Mouse (Mus musculus) layer of hippocampus, adult 9-10 months (tissue): ENCODE measurements around the gene Ano3.
"Not testable (repeated sequence)": the region's sequence is repeated elsewhere in the genome, so short reads cannot be mapped to it uniquely, and the experiment has no call there.

Source experiments
- DNase-seq: peaks from one replicate; pipeline ENCODE4 v3.0.0; 2022; ENCODE audit warnings: low spot score

The Ano3 gene

DNA sequence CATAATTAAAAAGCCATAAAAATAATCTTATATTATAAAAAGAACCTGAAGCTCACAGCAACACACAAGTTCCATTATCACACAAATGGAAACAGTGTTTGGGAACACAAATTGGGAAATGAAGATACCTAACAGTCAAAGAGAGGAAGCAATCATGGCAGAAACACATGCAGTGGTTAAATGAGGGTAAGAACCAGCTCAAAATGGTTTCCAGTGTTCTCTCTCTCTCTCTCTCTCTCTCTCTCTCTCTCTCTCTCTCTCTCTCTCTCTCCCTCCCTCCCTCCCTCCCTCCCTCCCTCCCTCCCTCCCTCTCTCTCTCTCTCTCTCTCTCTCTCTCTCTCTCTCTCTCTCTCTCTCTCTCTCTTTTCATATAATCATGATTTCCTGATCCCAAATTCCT, at the start of gene Ano3:
Ano3 (minus strand) TSS at position 101 of the 400 bp plus-strand sequence.
- not testable (repeated sequence) for DNase-seq

DNA sequence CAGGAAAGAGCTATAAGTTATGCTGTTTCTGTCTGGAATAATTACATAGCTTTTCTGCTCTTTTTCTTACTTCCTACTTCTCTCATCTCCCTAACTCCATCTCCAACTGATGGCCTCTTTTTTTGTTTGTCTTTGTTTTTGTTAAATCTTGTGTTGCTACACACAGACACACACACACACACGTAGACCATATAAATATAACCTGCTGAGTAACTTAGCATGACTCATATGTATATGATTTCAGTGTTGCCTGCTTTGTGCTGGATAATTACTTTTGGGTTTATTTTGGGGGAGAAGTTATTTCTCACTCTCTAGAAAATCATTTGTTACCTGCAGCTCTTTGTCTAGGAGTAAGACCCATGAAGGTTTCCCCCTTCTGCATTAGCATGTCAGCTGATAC, 39.3 kb upstream of the Ano3 start:
- DNase-seq, result no peak

GRCm38 (mm10) chr2:110989539-110989938, 38.8 kb upstream of the Ano3 start:
- DNase-seq, result no peak

GRCm38 (mm10) chr2:110985853-110986271, 35.1 kb upstream of the Ano3 start:
- DNase-seq, result no peak

DNA sequence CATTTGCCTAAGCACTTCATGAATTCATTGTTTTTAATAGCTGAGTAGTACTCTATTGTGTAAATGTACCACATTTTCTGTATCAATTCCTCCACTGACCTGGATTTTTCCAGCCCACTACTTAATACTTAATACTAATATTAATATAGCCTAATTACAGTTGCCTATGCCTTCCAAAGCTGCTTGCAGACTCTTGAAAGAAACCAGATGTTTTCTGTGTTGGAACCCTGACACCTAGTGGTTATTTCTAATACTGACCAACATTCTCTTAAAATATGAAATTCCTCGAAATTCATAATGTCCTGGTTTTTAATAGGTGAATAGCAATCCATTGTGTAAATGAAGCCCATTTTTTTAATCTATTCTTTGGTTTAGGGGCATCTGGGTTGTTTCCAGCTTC, 31.0 kb upstream of the Ano3 start:
- DNase-seq, result no peak

GRCm38 (mm10) chr2:110979610-110980009, 28.9 kb upstream of the Ano3 start:
- DNase-seq, result no peak

DNA sequence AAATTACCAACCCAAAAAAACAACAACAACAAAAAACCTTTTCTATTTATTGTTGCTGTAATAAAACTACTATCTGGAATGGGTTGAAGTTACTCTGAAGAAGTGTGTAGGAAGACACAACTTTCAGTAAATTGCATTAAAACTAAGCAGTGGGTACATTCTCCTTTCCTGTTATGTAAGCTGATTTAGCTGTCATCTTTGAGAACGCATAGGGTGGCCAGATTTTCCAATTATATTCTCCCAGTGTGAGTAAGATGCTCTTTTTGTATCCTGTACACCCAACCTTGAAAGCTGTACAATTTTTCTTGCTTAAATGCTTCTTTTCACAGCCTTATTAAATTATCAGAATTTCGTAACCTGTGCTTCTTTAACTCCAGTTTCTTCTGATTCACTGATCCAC, 26.1 kb upstream of the Ano3 start:
- no peak for DNase-seq

- no peak for DNase-seq
Measured at GRCm38 (mm10) chr2:110970158-110970557, 19.4 kb upstream of the Ano3 start.

- DNase-seq, result no peak
Measured at GRCm38 (mm10) chr2:110965398-110965797, 14.7 kb upstream of the Ano3 start.

DNA sequence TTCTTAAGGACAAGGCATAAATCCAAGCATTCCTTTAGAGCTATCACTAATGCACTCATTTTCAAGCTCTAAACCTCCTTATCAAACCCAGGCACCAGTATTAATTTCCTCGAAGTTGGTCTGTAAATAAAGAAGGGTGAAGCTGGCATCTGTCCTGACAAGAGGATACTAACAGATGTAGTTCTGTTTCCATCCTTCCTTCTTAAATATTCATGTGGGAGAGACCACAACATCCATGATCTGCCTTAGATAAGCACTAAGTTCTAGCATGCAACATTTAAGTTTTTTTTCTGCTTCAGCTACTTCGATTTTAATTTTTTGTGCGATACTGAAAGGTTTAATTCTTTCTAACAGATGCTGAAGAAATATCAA, 305 bp downstream of the Ano3 start:
- DNase-seq, result no peak

GRCm38 (mm10) chr2:110949679-110950431, 868 bp downstream of the Ano3 start:
- DNase-seq, result peak; percentile 8

GRCm38 (mm10) chr2:110945171-110945570, 5.6 kb downstream of the Ano3 start:
- no peak for DNase-seq

GRCm38 (mm10) chr2:110935691-110936090, 15.0 kb downstream of the Ano3 start:
- no peak for DNase-seq

DNA sequence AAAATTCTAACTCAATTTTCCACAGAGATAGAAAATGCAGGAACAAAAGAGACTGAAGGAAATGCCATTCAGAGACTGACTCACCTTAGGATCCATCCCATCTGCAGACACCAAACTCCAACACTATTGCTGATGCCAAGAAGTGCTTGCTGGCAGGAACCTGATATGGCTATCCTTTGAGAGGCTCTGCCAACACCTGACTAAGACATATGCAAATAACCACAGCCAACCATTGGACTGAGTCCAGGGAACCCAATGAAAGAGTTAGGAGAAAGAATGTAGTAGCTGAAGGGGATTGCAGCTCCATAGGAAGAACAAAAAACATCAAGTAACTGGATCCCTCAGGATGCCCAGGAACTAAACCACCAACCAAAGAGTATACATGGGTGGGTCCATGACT, 21.6 kb downstream of the Ano3 start:
- DNase-seq, result no peak

- DNase-seq, result no peak
Measured at GRCm38 (mm10) chr2:110909506-110909905, 41.2 kb downstream of the Ano3 start.

- DNase-seq, result peak; percentile 11
Measured at GRCm38 (mm10) chr2:110906473-110906872, 44.2 kb downstream of the Ano3 start.

DNA sequence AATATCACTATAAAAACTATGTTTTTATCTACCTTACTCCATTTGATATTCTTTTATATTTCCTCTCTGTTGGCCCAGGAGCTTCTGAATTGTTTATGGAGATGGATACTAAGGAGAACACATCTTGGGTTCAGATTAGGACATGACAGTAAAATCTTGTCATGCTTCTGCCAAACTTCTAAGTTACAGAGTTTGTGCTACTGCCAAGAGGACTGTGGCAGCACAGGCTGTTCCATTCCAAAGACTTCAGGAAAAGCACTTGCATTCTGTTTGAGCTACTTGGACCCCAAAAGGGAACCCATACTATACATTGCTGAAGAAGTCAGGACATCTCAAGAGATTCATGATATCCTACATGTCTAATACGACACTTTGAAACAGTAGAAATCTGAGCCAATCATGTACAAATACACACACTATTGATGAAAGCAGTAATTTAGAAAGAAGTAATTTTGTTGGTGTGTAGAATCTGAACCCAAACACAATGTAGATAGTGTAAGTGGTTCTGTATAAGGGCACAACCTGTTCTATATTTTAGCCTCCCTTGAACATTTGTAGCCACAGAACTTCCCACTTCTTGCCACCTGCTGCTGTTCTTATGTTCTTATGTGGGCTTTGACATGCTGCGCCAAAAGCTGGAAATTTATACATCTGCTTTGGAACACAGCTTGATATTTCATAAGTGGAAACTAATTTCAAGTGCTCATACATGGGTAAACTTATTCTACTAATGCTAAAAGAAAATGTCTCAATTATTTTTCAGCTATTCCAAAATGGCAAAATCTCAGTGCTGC, 54.0 kb downstream of the Ano3 start:
- peak; percentile 37 for DNase-seq

DNA sequence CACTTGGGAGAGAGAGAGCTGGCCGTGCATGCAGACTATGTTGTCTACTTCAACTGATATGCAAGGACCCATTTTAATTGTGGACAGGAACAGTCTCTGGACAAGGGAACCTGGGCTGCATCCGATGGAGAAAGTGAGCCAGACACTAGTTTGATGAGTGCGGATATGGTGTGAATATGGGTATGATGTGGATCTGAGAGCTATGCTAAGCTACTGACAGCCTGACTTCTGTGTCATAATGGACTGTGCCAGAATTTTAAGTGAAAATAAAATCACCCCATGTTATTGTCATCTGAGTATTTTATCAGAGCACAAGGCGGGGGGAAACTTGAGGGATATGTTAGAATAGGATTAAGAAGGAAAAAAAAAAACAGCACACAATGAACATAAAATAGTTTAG, 79.1 kb downstream of the Ano3 start:
- DNase-seq, result no peak

DNA sequence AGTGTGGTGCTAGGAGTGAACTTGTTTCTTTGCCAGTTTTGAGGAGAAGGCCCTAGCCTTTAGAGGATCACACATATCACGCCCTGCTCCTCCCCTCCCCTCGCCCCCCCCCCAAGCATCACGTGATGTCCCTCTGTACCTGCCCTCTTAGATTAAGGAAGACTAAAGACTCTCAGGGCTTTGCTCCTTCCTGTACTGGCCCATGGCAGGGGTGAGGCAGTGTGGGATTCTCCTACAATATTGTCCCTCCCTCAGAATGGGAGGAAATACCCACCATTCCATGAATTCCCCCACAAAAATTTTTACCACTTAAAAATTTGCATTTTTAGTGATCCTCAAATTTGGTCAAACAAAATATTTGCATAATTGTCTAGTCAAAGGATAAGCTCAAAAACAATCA, 85.1 kb downstream of the Ano3 start:
- no peak for DNase-seq

DNA sequence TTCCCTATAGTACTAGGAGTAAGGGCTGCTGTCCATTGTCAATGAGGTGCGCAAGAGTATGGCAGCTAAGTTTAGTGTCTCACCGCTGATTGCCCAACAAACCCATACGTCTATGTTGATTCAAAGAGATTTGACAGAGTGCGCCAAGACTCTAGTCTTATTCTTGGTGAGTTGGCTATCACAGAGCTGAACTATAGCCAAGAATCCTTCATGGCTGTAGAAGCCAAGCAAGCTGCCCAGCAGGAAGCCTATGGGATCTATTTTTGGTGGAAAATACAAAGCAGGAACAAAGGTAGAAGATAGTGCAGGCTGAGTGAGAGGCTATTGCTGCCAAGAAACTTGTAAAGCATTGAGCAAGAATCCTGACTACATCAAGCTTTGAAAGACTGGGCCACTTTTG, 87.3 kb downstream of the Ano3 start:
- DNase-seq, result no peak

GRCm38 (mm10) chr2:110839559-110840243, 111.0 kb downstream of the Ano3 start:
- no peak for DNase-seq

DNA sequence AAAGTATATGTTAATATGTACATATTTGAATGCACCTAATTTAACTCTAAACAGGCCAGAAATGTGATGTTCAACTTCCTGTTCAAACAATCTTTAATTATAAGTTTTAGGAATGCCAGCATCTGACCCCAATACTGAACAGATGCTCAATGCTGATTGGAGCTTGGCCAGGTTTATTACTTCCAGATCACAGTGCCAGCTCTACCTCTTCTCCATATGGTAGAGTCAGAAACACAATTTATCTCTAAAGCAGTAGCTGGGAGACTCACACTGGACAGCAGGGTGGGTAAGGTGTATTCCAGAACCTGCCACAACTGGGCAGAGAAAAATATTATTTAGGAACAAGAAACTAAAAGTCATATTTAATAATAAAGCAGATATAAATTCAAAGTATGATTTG, 134.5 kb downstream of the Ano3 start:
- no peak for DNase-seq

DNA sequence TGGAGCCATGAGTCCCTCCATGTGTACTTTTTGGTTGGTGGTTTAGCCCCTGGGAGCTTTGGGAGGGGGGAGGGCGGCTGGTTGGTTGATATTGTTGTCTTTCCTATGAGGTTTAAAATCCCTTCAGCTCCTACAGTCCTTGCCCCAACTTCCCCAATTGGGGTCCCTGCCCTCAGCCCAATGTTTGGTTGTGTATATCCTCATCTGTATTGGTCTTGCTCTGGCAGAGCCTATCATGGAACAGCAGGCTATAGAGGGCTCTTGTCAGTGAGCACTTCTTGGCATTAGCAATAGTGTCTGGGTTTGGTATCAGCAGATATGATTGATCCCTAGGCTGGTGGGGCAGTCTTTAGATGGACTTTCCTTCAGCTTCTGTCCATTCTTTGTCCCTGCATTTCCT, 135.8 kb downstream of the Ano3 start:
- DNase-seq, result no peak
